Mouse (Mus musculus) bone marrow, adult 2 months (tissue): ENCODE measurements at regions not wholly inside any gene's neighbourhood (a gene's known extent, or its start where the extent isn't known, plus 50 kb on each side); places are given as distances from the start of the nearest gene placed in this dataset.

Experiments
- CTCF ChIP-seq: fragments of 200-500 bp; IDR thresholded peaks from 2 replicates; pipeline ENCODE4 v1.5.1; 2011; ENCODE audit warnings: low read length, control low read depth; ENCODE audit not compliant: control insufficient read depth, insufficient read depth
- POLR2A ChIP-seq: fragments of 200-500 bp; IDR thresholded peaks from 2 replicates; pipeline ENCODE4 v1.6.1; 2011; ENCODE audit warnings: low read depth, mild to moderate bottlenecking, control low read depth, low read length, borderline replicate concordance; ENCODE audit not compliant: control insufficient read depth

DNA sequence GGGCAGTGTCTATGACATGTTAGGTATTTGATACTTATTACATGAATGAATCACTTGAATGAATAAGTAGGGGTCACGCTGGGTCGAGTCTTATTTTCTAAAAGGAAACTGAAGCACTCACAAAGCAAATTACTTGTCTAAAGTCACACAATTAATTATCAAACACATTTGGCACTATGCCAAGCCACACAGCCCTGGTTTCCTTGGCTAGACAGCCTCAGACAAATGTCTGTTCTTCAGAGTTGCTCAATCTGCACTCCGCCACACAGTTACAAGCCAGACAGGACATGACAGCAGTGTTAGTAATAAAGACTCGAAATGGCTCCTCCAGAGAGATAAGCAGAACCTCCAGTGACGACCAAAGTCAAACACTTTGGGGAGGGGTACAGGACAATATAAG lies 627.2 kb upstream of the Kirrel3 start:
- no peak for TF ChIP-seq POLR2A
- TF ChIP-seq CTCF = no peak
